21 mouse cellular contexts compared by ENCODE assay signal in genomic region chr5:68618451-68618850, GRCm38 (mm10).
A peak's percentile ranks its signal among the peaks of the same experiment; 100 is the strongest.
DNase-seq lines count a peak whose midpoint lies in the region; ATAC-seq lines count a peak whose summit lies in the region.
"Had no signal": no experiment of that assay in that cellular context is flagged by ENCODE, and none has a peak within 500 bp of the region (broad histone marks: within the 10 kb centered on the region; RNA-seq: fewer than 3 reads in every experiment).

No protein-coding gene starts in this region.

- H3K27me3 ChIP-seq in forebrain, embryonic 15.5 days: no peaks in the 10 kb centered on the region
- H3K27me3 ChIP-seq in forebrain, embryonic 13.5 days: no peaks in the 10 kb centered on the region
- H3K27me3 ChIP-seq: forebrain, embryonic 12.5 days; heart, embryonic 13.5 days; hindbrain, embryonic 12.5 days; hindbrain, embryonic 15.5 days; intestine, embryonic 15.5 days had no signal

- no peaks in the 10 kb centered on the region for H3K36me3 ChIP-seq in forebrain, embryonic 15.5 days
- H3K36me3 ChIP-seq in forebrain, embryonic 13.5 days (ENCODE audit: poor library complexity, severe bottlenecking): no peaks in the 10 kb centered on the region
- H3K36me3 ChIP-seq: forebrain, embryonic 12.5 days; heart, embryonic 10.5 days; heart, embryonic 13.5 days; hindbrain, embryonic 12.5 days; hindbrain, embryonic 15.5 days; intestine, embryonic 15.5 days had no signal

- no peaks in the 10 kb centered on the region for H3K4me1 ChIP-seq in forebrain, embryonic 15.5 days
- H3K4me1 ChIP-seq in forebrain, embryonic 13.5 days: no peaks in the 10 kb centered on the region
- H3K4me1 ChIP-seq: forebrain, embryonic 12.5 days; heart, embryonic 10.5 days; heart, embryonic 13.5 days; hindbrain, embryonic 12.5 days; hindbrain, embryonic 15.5 days; intestine, embryonic 15.5 days had no signal

- no peaks in the 10 kb centered on the region for H3K9me3 ChIP-seq in forebrain, embryonic 15.5 days
- no peaks in the 10 kb centered on the region for H3K9me3 ChIP-seq in forebrain, embryonic 13.5 days (replicated peaks)
- H3K9me3 ChIP-seq: forebrain, embryonic 12.5 days; heart, embryonic 10.5 days; heart, embryonic 13.5 days; hindbrain, embryonic 12.5 days; hindbrain, embryonic 15.5 days; intestine, embryonic 15.5 days had no signal

- H3K4me3 ChIP-seq in forebrain, embryonic 15.5 days: no peak overlapping the region
- H3K4me3 ChIP-seq in forebrain, embryonic 13.5 days: no peak overlapping the region
- H3K4me3 ChIP-seq: forebrain, embryonic 12.5 days; heart, adult 2 months; heart, embryonic 10.5 days; heart, embryonic 13.5 days; hindbrain, embryonic 12.5 days; hindbrain, embryonic 15.5 days; intestine, embryonic 15.5 days had no signal

- intact Hi-C loops in heart, postnatal 14 days (cut with DNase I): no loop called here

- H3K4me2 ChIP-seq in forebrain, embryonic 15.5 days (replicated peaks): no peak overlapping the region
- no peak overlapping the region for H3K4me2 ChIP-seq in forebrain, embryonic 13.5 days
- H3K4me2 ChIP-seq: forebrain, embryonic 12.5 days; heart, embryonic 13.5 days; hindbrain, embryonic 12.5 days; hindbrain, embryonic 15.5 days; intestine, embryonic 15.5 days had no signal

- no peak overlapping the region for H3K27ac ChIP-seq in forebrain, embryonic 15.5 days (replicated peaks)
- H3K27ac ChIP-seq in forebrain, embryonic 13.5 days: no peak overlapping the region
- H3K27ac ChIP-seq: forebrain, embryonic 12.5 days; heart, adult 2 months; heart, embryonic 10.5 days; heart, embryonic 13.5 days; hindbrain, embryonic 12.5 days; hindbrain, embryonic 15.5 days; intestine, embryonic 15.5 days had no signal

- no peak overlapping the region for H3K9ac ChIP-seq in forebrain, embryonic 15.5 days (replicated peaks)
- H3K9ac ChIP-seq in forebrain, embryonic 13.5 days: no peak overlapping the region
- H3K9ac ChIP-seq: forebrain, embryonic 12.5 days; heart, embryonic 13.5 days; hindbrain, embryonic 12.5 days; hindbrain, embryonic 15.5 days; intestine, embryonic 15.5 days had no signal

- ATAC-seq in cerebellum, adult (ENCODE audit: insufficient number of reproducible peaks, low FRiP score, low TSS enrichment): 0 out of 2 replicates have a peak, but pooled peaks have one; percentile 58
- peak; percentile 67; the same call in 1 of the 2 replicates for ATAC-seq in forebrain, embryonic 15.5 days (replicated peaks)
- ATAC-seq in forebrain, embryonic 13.5 days: no peak; the same call in 1 of the 2 replicates
- ATAC-seq: activated CD4-positive, CD25-positive, alpha-beta regulatory T cell, adult 4 months; intestine, embryonic 15.5 days had no signal

- DNase-seq in cerebellum, postnatal 4 days (ENCODE audit: low spot score in 2 of 2): no peak
- DNase-seq in retina, embryonic 14.5 days (ENCODE audit: low spot score): peak; percentile 33
- DNase-seq in retina, postnatal 1 day: no peak
- no peak for DNase-seq in heart, postnatal 14 days
- DNase-seq: adrenal gland, adult 8-10 months; adrenal gland, postnatal 25 days; cerebellum, postnatal 36 days; gastrocnemius, postnatal 10 days; gastrocnemius, postnatal 36 days; heart, adult 2 months; kidney, adult 11 months had no signal
